Mouse (Mus musculus): ENCODE measurements at regions not wholly inside any gene's neighbourhood (a gene's known extent, or its start where the extent isn't known, plus 50 kb on each side); places are given as distances from the start of the nearest gene placed in this dataset.
A peak's percentile ranks its signal among the peaks of the same experiment; 100 is the strongest.

GRCm38 (mm10) chr19:53476768-53477547 is 52.0 kb upstream of the Dusp5 start:
- no peak for DNase-seq

GRCm38 (mm10) chr19:53469256-53469655 is 59.7 kb upstream of the Dusp5 start:
- DNase-seq: peak; percentile 51

DNA sequence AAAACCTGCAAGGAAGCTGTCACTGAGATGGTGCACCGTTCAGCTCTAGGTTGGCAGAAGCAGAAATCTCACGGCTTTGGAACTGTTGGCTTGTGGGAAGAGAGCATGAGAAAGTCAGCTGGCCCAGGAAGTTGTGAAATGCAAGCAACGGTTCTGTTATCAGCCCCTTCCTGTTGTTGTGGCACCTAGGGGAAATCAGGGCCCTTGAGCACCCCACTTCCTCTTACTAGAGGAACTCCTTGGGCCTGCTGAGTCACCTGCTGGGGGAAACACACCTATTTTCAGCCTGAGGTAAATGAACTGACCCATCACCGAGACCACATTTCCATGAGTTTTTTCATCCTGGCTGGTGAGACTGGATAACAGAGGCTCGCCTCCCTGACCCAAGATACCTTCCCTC is 64.2 kb upstream of the Dusp5 start:
- no peak for DNase-seq

DNA sequence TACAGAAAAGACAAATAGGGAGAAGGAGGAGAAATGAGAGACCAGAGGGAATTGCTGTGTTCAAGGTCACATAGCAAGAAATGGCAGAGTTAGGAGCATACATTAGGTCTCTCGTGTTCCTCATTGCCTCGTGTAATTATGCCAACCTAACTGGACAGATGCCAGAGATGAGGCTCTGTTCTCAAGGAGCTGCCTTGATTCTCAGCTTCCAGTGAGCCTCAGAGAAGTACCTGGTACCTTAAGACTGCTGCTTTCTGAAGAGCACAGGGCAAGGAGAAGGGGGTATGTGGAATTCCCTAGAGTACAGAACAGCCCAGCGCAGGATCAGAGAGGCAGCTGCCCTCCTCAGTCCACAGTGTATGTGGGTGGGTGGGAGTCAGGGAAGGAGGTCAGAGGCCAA is 64.8 kb upstream of the Dusp5 start:
- no peak for DNase-seq

GRCm38 (mm10) chr19:53461025-53462015 is 67.6 kb upstream of the Dusp5 start:
- DNase-seq: no peak

- DNase-seq: no peak
Measured at GRCm38 (mm10) chr19:53460312-53461024, 68.4 kb upstream of the Dusp5 start.

- DNase-seq: no peak
Measured at GRCm38 (mm10) chr19:53459407-53459788, 69.0 kb upstream of the Smndc1 start.

DNA sequence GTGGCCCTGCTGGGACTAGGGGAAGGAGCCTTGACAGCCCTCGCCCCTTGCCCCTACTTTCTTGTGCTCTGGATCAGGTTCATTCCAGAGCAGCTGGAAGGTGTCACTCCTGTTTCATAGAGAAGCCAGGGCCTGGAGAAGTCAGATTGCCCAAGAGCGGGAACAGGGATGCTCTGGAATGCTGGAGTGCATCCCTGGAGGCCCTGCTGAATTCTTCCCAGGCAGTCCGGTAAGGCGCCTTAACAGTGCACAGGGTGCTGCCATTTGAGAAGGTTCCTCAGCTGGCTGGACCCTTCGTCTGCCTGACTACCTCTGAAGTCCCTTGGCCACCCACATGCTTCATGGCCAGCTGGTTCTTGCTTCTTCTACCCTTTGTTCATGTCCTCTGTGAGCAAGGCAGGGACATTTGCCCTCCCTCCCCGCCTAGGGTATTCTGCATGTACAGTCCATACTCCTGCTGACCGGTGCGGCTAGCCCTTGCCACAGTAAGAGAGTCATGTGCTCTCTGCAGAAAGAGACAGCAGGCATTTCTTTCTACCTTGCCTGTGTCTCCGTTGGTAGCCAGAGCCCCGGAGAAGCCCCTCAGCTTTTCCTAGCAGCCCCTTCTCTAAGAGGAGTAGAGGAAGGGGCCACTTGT is 68.5 kb upstream of the Smndc1 start:
- DNase-seq: no peak

GRCm38 (mm10) chr19:53456681-53457080 is 66.3 kb upstream of the Smndc1 start:
- DNase-seq: no peak

DNA sequence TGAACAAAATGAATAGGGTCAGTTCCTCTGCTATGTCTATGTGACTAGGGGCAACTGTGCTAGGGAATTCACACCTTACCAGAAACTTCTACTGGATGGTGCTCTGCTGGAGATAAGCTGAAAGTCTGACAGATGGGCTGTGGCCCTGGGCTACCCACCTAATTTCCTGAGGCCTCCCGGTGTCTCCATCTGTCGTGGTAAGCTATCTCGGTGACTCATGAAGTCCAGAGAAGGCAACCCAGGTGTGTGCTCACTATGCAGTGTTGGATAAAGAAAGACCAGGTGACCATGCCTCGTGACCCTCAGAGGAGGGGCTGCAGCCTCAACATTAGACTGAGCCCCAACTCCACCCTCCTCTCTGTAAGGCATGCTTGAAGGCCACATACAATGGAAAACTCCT is 64.2 kb upstream of the Smndc1 start:
- DNase-seq: no peak

DNA sequence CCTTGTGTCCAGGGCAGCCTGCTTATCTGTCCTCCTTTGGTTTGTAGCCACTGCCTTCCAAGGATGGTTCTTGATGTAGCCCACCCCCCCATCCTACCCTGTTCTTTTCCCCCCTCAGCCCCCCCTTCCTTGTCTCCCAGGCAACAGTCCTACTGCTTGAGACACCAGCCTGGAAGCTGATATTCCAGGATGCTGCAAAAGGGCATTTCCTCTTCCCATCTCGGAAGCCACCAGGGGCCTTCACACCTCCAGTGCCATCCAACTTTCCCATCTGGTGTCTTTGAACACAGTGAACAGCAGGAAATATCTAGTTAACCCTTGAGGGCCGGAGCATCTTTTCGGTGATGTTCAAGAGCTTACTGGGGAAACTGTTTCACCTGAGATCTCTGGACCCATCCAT is 63.7 kb upstream of the Smndc1 start:
- DNase-seq: no peak

DNA sequence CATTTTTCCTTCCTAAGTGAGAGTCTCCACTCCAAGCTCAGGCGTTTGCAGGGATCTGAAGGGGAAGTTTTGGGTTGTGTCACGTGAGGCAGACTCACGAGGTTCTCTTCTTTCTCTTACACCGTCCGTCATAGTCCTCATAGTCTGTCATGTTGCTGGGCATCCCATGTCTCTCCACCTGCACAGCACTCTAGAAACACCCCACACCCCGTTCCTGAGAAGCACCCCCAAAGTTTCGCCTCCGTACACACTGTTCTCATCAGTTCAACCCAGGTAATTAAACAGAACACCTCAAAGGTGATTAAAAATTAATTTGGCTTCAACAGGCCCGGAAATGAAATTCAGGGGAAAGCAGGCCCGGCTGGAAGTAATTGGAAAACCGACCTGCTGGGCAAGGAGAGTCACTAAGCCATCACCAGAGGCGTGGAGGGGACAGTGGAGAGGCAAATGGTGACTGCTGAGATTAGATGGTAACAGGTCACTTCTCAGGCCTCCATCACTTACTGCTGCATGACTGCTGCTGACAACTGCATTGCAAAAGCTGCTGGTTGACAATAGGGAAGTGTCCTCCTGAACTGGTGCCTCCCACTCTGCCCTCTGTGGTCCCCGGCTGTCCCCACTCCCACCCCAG is 63.1 kb upstream of the Smndc1 start:
- no peak for DNase-seq

DNA sequence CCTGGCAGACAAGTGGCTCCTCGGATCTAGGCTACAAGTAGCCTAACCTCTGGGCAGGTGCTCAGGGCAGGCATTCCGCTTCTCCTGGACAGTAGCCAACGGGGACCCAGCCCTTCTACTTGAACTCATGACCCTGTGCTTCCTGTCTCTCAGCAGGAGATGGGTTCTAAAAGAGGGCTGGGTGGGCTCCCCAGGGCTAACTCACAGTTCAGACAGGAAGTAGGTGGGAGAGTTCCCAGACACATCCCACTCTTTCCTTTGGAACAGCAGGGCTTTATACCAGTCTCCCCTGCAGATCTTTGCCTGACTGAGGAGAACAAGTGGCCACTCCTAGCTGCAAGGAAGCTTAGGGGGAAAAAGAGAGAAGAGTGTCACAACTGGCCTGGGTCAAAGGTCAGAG is 62.0 kb upstream of the Smndc1 start:
- no peak for DNase-seq

DNA sequence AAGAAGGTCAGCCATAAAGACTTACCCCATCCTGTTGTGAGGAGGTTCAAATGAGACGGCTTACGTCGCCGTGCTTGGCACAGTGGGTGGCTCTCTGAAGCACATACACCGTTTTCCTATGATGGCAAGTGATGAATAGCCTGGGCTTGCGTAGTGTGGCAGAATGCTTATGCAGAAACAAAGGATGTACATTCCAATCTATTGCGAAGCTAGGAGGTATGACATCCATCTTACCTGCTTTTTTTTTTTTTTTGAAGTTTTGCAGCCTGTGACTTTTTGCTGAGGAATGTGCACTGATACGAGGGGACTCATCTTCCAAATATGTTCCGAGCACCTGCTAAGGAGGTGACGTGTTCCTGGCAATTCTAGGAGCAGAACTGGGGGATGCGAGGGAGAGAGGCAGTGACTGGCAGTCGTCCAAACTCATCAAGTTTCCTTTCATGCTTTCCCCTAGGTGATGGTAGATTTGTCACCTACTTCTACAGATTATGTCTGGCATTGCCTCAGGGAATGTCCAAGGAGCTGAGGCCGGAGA is 61.1 kb upstream of the Smndc1 start:
- DNase-seq: peak; percentile 55

DNA sequence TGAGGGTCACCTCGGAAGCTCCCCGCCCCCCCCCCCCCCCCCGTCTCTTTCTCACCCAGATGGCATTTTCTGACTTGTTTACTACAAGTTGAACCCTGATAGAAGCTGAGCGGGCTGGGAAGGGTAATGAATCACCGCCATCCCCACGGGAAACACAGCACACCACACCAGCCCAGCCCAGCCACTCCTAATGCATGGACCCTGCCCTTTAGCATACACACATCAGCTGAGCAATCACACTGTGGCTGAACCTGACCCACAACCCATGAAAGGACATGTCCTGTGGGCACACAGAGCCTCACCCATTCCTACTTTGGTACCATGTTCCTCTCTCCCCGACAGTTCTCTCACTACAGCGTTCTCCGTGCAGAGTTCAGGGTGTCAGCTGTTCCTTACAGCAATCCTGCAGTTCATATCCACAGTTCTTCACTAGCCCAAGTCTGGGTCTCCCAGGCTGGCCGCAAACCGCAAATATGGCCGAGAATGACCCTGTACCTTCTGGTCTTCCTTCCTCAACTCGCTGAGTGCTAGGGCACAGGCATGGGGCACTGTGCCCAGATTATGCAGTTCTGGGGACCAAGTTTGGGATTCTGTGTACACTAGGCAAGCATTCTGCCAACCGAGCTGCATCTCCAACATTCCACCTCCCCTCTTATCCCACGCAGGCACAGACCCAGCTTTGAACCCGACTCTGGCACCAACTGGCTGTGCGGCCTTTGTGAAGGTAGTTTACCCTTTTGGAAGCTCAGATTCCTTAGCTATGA is 60.4 kb upstream of the Smndc1 start:
- DNase-seq: no peak

DNA sequence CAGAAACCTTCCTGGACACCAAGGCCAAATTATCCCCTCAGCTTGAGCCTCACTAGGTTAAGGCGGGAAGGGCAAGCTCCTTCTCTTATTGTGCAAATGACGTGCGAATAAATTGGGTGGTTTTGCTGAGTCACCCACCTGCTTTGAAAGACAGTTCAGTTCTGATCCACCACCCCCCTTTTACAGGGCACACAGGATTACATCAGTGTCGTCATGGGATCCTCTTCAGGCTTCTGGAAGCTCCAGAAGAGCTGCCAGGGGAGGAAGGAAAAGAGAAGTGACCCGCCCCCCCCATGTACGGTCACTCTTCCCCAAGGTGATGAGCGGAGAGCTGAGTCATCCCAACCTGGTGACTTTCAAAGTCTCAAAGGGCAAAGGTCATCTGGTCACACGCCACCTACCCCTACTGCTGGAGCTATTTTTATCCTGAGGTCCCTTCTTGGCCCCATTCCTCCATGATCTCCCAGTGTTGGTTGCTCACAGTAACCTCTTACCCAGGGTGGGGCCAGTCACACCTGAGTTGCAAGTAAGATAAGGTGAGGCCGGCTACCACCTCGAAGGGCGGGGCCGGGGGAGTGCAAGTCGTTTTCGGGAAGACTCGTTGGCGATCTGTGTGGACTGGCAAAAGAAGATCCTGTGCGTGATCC is 58.9 kb upstream of the Smndc1 start:
- no peak for DNase-seq

- no peak for DNase-seq
Measured at GRCm38 (mm10) chr19:53448206-53448605, 57.8 kb upstream of the Smndc1 start.

DNA sequence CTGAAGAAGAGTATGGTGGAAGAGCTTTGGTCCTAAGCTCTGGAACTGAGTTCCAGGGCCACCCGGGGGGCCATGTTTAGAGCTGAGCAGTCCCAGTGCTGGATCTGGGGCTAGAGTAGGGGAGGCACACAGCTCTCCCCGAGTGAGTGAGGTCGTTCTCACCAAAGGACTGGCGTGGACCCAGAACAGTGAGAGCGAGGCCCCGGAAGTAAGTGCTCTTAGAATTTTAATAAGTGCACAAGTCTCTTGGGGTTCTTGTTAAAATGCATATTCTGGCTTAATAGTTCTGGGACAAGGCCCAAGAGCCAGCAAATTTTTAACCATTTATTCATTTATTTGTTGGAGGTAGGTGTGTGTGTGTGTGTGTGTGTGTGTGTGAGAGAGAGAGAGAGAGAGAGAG is 57.4 kb upstream of the Smndc1 start:
- no peak for DNase-seq

- DNase-seq: no peak
Measured at GRCm38 (mm10) chr19:53446216-53446615, 55.8 kb upstream of the Smndc1 start.

- DNase-seq: no peak
Measured at GRCm38 (mm10) chr19:53444646-53445045, 54.3 kb upstream of the Smndc1 start.

All from right cerebral cortex, adult 18-20 months (tissue).